Mouse (Mus musculus) monocyte, adult 5-6 weeks (primary cell): Measurements from ENCODE around the gene Fam131a. TPM values are rescaled to one million over a fixed set of nuclear protein-coding genes. Genes with fewer than 3 reads are reported as not detected.
"Not testable (repeated sequence)": the region's sequence is repeated elsewhere in the genome, so short reads cannot be mapped to it uniquely, and the experiment has no call there.

Source experiments
- ATAC-seq: fragments of 153-309, 156-312 bp; replicated peaks from 2 replicates; pipeline ENCODE4 v1.8.0; 2017; ENCODE audit warnings: mild to moderate bottlenecking; ENCODE audit not compliant: low TSS enrichment, insufficient number of reproducible peaks, severe bottlenecking, poor library complexity, low FRiP score
- total RNA-seq: library from RNA; stranded (forward); fragments of 200-1000, 200-491, 200-594 nt; gene quantifications from 3 replicates; pipeline ENCODE4 v1.2.3, GENCODE M21; 2017

The Fam131a gene
- 1.8 to 5.8 TPM (median 3.5 TPM) in 3 replicates for total RNA-seq

DNA sequence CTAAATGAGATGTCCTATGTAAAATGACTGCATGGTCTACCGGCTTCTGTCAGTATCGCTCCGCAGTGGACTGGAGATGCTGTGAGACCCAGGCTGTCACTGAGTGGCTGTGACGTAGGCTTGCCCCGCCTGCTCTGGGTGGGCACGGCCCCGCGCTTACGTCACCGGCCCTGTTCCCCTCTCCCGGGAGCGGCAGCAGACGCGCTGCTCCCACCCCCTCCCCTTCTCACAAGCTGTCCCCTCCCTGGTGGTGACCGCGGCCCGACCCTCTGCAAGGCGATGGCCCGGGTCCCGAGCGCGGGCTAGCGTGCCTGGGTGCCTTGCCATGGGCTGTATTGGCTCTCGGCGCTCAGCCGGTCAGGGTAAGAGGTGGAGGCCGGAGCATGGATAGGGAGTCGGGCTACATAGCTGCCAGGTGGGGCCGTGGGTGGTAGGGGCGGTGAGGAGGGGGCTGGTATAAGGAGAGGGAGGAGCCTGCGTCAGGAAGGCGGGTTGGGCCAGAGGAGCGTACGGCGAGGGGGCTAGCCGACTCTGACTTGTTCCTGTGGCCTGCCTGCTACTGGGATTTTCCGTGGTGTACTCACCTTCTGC, at the start of gene Fam131a:
Gene Fam131a (plus strand): TSS at position 131 of the 591 bp plus-strand sequence.
- peak; percentile 74 for ATAC-seq

DNA sequence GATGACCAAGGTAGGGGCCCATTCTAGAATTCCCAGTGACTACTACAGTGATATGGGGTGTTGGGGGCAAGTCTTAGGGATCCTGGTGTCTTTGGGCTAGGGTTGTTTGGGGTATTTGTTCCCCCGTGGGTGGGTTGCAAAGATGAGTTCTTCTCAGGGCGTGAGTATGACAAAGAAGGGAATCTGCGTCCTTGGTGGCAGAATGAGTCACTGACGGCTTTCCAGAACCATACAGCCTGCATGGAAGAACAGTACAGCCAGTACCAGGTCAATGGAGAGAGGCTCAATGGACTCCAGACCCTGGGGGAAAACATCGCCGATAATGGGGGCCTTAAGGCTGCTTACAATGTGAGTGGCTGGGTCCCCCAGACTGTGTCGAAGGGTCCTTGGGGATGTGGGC, 49.1 kb upstream of the Fam131a start:
- no peak for ATAC-seq

DNA sequence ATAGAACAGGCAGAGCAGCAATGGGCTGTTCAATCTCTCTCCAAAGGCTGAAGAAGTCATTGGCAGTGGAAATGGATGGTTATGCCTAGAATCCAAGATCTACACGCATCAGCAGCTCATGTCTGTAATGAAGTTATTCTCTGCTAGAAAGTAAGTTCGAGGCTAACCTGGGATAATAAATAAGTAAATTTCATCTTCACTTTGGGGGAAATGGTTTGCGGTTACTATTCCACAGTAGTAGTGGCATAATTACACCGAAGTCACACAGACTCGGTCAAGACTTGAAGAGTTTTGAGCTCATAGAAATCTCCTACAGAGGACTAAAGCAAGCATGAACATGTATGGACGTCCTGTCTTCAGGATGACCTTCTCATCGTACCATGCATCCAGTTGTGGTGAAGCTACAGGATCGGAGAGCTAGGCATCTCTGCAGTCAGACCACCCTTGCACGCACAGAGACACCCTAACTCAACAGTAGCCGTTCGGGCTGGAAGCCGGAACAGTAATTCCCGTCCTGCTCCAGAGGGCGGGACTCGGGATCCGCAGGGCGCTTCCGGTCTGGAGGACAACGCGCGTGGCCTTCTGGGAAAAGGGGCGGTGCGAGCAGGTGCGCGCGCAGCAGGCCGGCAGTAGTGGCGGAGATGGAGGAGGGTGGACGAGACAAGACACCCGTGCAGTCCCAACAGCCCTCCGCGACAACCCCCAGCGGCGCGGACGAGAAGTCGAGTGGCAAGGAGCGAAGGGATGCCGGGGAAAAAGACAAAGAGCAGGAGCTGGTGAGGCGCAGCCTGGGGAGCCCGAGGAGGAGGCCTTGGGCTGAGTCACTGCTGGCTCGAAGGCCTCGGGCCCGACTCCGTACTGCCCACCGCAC, 41.7 kb upstream of the Fam131a start, which contains the start of gene Psmd2:
Gene Psmd2 (plus strand): TSS at position 577 of the 871 bp plus-strand sequence.
- ATAC-seq: peak; percentile 94

DNA sequence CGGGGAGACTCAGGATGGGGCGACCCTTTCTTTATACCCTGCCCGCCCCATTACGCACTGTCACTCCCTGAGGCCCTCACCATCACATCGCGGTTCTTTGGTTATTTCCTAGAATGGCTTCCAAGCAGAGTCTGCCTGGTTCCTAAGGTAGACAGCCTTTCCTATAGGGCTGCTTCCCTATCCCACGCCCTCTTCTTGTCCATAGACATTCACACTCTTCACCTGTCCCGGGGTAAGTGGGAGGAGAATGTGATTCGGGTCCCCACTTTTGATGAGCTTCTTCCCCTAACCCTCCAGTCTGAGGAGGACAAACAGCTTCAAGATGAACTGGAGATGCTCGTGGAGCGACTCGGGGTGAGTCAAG, 41.1 kb upstream of the Fam131a start:
- ATAC-seq: no peak

DNA sequence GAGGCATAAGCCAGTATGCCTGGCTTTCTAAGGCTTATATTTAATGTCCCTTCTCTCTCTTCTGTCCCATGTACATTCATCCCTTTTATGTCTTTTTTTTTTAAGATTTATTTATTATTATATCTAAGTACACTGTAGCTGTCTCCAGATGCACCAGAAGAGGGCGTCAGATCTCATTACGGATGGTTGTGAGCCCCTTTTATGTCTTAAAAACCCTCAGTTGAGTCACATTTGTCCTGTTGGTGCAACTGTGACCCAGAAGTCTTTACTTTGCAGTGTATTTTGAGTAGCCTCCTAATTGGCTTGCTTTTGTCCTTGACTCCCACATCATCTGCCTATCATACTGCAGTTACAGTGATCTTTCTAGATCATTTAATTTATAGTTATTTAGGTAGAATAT, 39.7 kb upstream of the Fam131a start:
- no peak for ATAC-seq

DNA sequence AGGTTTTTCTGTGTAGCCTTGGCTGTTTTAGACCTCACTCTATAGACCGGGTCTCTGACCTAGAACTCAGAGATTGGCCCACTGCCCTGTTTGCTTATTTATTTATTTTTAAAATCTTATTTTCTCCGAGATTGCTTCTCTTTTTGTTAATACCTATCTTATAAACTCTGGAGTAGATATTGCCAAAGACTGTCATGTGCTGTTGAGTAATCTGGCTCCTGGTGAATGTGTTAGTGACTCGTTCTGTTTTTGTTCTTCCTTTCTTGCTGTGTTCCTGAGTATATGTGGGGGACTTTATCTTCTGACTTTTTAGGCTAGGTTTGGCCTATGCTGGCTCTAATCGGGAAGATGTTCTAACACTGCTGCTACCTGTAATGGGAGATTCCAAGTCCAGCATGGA, 35.4 kb upstream of the Fam131a start:
- ATAC-seq: no peak

DNA sequence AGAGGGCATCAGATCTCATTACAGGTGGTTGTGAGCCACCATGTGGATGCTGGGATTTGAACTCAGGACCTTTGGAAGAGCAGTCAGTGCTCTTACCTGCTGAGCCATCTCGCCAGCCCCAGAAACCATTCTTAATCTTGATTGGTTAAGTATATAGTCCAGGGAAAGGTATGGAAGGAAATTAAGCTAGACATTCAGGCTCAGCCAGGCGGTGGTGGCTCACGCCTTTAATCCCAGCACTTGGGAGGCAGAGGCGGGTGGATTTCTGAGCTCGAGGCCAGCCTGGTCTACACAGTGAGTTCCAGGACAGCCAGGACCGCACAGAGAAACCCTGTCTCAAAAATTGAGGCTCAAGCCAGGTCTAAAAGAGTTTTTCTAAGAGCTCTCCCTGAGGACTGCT, 25.0 kb upstream of the Fam131a start, which contains the start of gene Eif4g1:
Gene Eif4g1 (plus strand): TSS at position 301 of the 400 bp plus-strand sequence.
- not testable (repeated sequence) for ATAC-seq

DNA sequence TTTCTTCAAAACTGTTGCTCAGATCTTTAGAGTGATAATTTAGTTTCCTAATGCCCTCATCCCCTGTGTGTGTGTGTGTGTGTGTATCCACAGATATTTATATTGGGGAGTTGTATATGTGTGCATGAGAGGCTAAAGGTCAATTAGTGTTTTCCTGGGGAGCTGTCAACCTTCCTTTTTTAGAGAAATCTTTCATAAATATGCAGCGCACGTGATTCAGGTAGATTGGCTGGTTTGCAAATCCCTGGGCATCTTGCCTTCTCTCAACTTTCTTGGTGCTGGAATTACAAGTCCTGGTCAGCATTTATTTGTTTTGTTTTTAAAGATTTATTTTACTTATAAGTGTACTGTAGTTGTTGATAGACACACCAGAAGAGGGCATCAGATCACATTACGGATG, 22.8 kb upstream of the Fam131a start:
- no peak for ATAC-seq

DNA sequence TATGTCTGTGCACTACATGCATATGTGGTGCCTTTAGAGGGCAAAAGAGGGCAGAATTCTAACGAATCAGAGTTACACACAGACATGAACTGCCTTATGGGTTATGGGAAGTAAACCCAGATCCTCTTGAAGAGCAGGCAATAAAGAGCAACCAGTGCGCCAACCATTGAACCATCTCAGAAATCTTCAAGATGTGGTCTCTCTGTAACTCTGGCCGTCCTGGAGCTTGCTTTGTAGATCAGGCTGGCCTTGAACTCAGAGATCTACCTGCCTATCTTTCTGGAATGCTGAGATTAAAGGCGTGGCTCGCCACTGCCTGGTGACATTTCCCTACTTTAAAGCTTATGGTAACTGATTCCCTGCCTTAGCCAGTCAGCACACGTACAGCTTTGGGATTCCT, 21.2 kb upstream of the Fam131a start:
- ATAC-seq: no peak

DNA sequence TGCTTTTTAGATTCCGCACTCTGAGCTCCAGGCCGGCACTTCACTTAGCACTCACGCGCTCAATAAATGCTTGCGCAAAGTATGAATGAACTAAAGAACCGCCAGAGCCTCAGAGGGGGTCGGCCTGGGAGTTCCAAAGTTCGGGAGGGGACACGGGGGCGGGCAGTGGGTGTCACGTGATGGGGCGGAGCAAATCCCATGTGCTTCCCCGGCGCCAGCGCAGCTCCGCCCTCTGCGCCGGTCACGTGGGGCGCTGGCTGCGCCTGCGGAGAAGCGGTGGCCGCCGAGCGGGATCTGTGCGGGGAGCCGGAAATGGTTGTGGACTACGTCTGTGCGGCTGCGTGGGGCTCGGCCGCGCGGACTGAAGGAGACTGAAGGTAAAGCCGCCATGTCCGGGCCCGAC, 20.5 kb upstream of the Fam131a start:
- peak; percentile 85 for ATAC-seq

DNA sequence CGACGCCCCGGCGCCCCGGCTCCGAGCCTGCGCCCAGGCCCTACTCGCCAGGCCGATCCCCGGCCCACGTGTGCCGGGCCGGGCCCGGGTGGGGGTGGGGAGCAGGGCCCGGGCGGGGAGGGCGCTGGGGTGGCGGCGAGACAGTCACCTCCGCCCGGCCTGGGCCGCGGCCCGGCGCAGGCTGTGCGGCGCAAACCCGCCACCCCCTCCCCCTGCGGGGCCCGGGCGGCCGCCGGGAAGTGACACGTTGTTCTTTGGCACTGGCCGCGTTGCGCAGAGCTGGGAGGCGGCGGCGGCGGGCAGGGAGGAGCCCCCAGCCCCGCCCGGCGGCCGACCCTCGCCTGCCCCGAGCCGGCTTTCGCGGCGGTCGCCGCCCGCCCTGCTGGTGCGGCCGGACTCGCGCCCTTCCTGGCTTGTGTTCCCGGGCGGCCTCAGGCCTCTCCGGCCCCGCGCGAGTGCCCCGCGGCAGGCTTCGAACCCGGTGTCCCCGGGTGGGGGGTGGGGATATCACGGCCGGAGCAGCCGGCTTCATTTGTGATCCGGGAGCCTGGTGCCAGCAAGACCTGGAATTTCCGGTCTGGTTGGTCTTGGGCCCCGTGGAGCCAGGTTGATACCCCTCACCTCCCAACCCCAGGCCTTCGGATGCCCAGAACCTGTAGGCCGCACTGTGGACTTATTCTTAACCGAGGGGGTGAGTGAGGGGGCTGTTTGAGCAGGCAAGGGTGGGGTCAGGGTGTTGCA, 19.9 kb upstream of the Fam131a start:
- ATAC-seq: no peak

DNA sequence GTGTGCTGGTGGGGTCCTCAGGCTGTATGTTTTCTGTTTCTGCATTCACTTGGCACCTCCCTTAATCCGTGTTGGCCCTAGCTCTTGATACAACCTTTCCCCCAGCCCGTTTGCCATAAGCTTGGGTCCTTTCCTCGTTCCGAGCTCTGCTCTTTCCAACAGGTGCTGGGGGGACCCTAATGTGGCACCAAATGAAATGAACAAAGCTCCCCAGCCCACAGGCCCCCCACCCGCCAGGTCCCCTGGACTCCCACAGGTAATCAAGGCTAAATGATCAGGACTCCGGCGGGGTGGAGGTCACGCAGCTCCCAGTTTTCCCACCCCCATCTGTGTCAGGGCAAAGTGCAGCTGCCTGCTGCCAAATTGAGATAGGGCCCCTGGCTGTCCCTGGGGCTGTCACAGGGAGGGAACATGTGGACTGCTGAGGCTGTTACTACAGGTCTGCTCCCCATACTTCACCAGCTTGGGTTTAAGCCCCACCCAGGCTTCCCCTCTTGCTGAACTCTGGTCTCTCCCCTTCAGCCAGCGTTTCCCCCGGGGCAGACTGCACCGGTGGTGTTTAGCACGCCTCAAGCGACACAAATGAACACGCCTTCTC, 19.2 kb upstream of the Fam131a start:
- ATAC-seq: no peak

DNA sequence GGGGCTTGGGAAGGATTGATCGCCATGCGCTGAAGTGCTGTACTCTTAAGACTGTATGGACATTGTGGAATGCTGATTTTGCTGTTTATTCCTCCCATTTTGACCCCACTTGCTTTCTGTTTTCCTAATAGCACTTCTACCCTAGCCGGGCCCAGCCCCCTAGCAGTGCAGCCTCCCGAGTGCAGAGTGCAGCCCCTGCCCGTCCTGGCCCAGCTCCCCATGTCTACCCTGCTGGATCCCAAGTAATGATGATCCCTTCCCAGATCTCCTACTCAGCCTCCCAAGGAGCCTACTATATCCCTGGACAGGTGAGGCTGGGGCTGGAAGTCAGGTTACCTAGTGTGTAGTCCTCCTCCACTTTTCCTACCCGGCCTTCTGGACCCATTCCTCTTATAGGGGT, 17.8 kb upstream of the Fam131a start:
- no peak for ATAC-seq

DNA sequence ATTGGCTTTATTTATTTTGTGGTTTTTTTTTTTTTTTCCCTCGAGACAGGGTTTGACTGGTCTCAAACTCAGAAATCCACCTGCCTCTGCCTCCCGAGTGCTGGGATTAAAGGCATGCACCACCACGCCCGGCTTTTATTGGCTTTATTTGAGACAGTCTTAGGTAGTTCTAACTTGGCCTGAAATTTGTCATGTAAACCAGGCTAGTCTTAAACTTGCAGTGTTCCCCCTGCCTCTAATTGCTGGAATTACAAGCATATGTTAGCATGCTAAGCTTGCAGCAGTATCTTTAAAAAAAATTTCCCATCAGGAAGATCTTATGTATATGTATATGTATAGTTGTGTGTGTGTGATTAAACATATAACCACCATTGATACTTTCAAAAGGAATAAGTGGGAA, 16.3 kb upstream of the Fam131a start:
- ATAC-seq: no peak

DNA sequence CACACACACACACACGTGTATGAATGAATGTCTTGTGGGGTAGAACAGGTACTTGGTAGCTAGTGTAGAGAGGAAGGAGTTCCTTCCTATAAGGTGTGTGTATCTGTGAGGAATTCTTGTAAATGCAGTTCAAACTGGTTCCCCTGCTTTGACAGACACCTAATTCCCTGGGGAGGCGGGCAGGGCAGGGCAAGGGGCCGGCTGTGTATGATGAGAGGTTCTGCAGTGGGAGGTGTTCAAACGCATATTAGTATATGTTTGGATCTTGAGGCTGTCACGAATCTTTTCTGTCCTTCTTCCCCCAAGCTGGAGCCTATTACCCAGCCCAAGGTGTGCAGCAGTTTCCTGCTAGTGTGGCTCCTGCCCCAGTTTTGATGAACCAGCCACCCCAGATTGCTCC, 15.7 kb upstream of the Fam131a start:
- no peak for ATAC-seq

DNA sequence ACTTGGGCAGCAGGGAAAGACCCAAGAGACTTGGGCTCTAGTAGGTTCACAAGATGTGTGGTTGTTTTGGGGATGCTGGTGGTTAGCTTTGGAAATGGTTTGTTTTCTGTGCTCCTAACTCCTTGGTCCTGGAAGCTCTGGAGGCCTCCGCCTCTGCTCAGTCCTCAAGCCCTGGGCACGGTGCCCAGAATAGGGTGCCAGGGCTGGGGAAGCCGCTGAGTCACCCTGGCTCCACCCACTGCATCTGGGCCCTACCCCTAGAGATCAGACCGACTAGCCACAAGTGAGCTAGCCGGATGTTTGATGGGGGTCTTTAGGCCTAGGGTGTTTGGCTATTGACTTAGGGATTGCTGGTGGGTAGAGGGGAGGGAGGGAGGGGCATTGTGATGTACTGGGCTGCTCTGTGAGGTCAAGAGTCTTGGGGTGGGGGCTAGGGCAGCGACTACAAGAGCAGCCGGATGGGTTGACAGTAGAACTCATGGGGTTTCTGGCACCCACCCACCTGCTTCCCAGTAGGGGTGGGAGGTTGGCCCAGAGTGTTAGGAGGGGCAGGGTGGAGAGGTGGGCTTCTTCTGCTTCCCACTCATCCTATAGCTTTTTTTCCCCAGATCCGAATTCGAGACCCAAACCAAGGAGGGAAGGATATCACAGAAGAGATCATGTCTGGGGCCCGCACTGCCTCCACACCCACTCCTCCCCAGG, 14.9 kb upstream of the Fam131a start:
- ATAC-seq: no peak

DNA sequence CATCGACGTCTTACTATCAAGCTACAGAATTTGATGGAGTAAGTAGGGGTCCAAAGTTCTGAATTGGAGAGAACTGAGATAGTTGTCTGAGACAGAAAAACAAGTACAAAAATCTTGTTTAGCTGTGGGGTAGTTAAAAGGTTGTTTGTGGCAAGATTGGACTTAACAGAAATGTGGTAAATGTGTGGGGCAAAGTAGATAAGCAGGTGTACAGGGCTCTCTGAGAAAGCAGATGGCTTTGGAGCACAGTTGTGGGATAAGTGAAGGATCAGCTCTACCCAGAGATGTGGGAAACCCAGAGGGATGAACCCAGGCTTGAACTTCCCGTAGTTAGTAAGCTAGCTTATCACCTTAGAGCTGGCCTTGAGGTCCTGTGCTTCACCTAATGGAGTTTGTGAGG, 2.3 kb upstream of the Fam131a start:
- ATAC-seq: no peak

DNA sequence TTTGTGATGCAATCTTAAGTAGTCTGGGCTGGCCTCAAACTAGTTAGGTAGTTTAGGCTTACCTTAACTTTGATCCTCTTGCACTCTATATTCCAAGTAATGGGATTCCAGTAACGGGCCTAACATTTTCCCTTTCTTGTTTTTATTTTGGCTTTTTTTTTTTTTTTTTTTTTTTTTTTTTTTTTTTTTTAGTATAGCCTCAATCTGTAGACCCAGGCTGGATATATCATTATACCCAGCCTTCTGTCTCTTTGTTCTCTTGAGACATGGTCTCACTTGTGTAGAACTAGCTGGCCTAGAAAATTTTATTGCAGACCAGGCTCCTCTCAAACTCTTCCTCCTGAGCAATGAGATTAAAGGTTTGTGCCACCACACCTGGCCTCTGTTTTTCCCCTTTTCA, 1.4 kb upstream of the Fam131a start:
- no peak for ATAC-seq
